Mouse (Mus musculus): Measurements from ENCODE around the gene Olfr1431. TPM values are rescaled to one million over a fixed set of nuclear protein-coding genes. Genes with fewer than 3 reads are reported as not detected.
A peak's percentile ranks its signal among the peaks of the same experiment; 100 is the strongest.
"Not testable (repeated sequence)": the region's sequence is repeated elsewhere in the genome, so short reads cannot be mapped to it uniquely, and the experiment has no call there.

Olfr1431 gene
- not detected in 2 replicates for polyA plus RNA-seq (2015; fragmentation: Nextera tagmentation; extraction: Ambion mirVana)

DNA sequence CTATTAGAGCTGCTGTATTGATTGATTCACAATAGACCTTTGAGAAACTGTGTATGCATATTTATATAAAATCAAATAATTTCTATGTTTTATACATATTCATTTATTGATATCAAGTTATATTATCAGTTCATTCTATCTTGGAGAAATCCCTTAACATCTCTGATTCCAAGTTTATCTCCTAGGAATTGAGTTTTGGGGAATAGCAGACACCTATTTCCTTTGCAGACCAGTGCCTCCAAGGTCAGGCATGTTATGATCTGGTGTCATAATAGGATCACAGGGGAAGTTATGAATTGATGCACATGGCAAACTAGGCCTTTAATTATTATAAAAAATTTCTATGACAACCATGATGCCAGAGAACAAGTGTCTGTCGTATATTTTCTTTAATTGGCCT is at the start of gene Olfr1431:
Gene Olfr1431 (plus strand): TSS at position 301 of the 400 bp plus-strand sequence.
- Histone ChIP-seq H3K27me3 (replicated peaks; ENCODE audit: control insufficient read depth, insufficient read depth, low read length) (no peaks in the 10 kb centered on the region), H3K9me3 (ENCODE audit: control insufficient read depth, low read length) (no peaks in the 10 kb centered on the region), H3K4me3 (ENCODE audit: low read length) (no peak within 1 kb of the TSS), H3K9ac (ENCODE audit: low read depth, low read length) (no peak within 1 kb of the TSS), H3K4me1 (ENCODE audit: control insufficient read depth, insufficient read depth, low read length) (no peaks in the 10 kb centered on the region), H3K36me3 (ENCODE audit: control insufficient read depth, insufficient read depth, low read length) (no peaks in the 10 kb centered on the region), H3K27ac (ENCODE audit: low read length) (no peak within 1 kb of the TSS), H3K4me2 (ENCODE audit: low read depth, low read length) (no peak within 1 kb of the TSS)
- ATAC-seq: no peak
- 76% methylated on average over 1 of the region's 1 CpGs for WGBS

DNA sequence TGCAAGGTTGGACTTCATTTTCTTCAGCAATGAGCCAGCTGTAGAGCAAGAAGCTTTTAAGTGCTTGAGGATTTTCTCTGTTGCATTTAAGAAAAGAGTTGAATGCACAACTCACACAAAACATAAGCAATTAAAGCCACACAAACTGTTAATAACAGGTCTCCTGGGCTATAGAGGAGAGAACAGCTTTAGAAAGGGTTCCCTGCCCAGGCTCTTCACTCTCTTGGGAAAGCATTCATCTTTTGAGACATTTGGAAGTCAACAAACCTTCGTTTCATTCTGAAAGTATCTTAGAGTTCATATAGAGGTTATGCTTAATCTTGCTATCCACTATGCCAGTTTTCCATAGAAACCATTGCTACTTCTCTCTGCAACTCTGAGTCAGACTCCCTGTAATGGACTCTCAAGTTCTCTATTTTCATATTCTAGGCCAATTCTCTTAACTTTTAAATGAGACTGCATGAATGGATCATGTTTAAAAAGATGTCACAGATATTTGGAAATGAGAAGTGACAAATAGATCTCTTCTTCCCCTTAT is 30.3 kb upstream of the Olfr1431 start, which contains the start of gene Olfr1555-ps1:
Gene Olfr1555-ps1 (minus strand): TSS at position 51 of the 538 bp plus-strand sequence.
- H3K9ac ChIP-seq (ENCODE audit: low read depth, low read length); H3K9me3 ChIP-seq (ENCODE audit: control insufficient read depth, low read length); H3K4me3 ChIP-seq (ENCODE audit: low read length); H3K27ac ChIP-seq (ENCODE audit: low read length); H3K27me3 ChIP-seq (replicated peaks; ENCODE audit: control insufficient read depth, insufficient read depth, low read length); H3K4me1 ChIP-seq (ENCODE audit: control insufficient read depth, insufficient read depth, low read length); H3K4me2 ChIP-seq (ENCODE audit: low read depth, low read length); H3K36me3 ChIP-seq (ENCODE audit: control insufficient read depth, insufficient read depth, low read length): not testable (repeated sequence)
- WGBS: 21% methylated on average over 1 of the region's 1 CpGs
- ATAC-seq: peak; percentile 60; the same call in 1 of the 2 replicates

GRCm38 (mm10) chr19:12175431-12175830 is 25.0 kb upstream of the Olfr1431 start:
- ATAC-seq; H3K9me3 ChIP-seq (ENCODE audit: control insufficient read depth, low read length); H3K4me1 ChIP-seq (ENCODE audit: control insufficient read depth, insufficient read depth, low read length); H3K27ac ChIP-seq (ENCODE audit: low read length); H3K4me2 ChIP-seq (ENCODE audit: low read depth, low read length); H3K36me3 ChIP-seq (ENCODE audit: control insufficient read depth, insufficient read depth, low read length); H3K4me3 ChIP-seq (ENCODE audit: low read length); H3K9ac ChIP-seq (ENCODE audit: low read depth, low read length); H3K27me3 ChIP-seq (replicated peaks; ENCODE audit: control insufficient read depth, insufficient read depth, low read length): not testable (repeated sequence)
- 77% methylated on average over 5 of the region's 5 CpGs for WGBS

- H3K4me1 ChIP-seq (ENCODE audit: control insufficient read depth, insufficient read depth, low read length); H3K9ac ChIP-seq (ENCODE audit: low read depth, low read length); H3K9me3 ChIP-seq (ENCODE audit: control insufficient read depth, low read length); H3K36me3 ChIP-seq (ENCODE audit: control insufficient read depth, insufficient read depth, low read length); H3K4me2 ChIP-seq (ENCODE audit: low read depth, low read length); H3K27ac ChIP-seq (ENCODE audit: low read length); ATAC-seq; H3K27me3 ChIP-seq (replicated peaks; ENCODE audit: control insufficient read depth, insufficient read depth, low read length); H3K4me3 ChIP-seq (ENCODE audit: low read length): not testable (repeated sequence)
- 92% methylated on average over 4 of the region's 4 CpGs for WGBS
Measured at GRCm38 (mm10) chr19:12199076-12199475, 1.4 kb upstream of the Olfr1431 start.

- peak; percentile 46; the same call in 1 of the 2 replicates for ATAC-seq
- not testable (repeated sequence) for H3K4me2 ChIP-seq (ENCODE audit: low read depth, low read length); H3K4me3 ChIP-seq (ENCODE audit: low read length); H3K4me1 ChIP-seq (ENCODE audit: control insufficient read depth, insufficient read depth, low read length); H3K36me3 ChIP-seq (ENCODE audit: control insufficient read depth, insufficient read depth, low read length); H3K27me3 ChIP-seq (replicated peaks; ENCODE audit: control insufficient read depth, insufficient read depth, low read length); H3K9ac ChIP-seq (ENCODE audit: low read depth, low read length); H3K9me3 ChIP-seq (ENCODE audit: control insufficient read depth, low read length); H3K27ac ChIP-seq (ENCODE audit: low read length)
Measured at GRCm38 (mm10) chr19:12232496-12232895, 32.1 kb downstream of the Olfr1431 start, which contains the start of gene Olfr1432. Gene Olfr1432 (minus strand): TSS chr19:12232596.

DNA sequence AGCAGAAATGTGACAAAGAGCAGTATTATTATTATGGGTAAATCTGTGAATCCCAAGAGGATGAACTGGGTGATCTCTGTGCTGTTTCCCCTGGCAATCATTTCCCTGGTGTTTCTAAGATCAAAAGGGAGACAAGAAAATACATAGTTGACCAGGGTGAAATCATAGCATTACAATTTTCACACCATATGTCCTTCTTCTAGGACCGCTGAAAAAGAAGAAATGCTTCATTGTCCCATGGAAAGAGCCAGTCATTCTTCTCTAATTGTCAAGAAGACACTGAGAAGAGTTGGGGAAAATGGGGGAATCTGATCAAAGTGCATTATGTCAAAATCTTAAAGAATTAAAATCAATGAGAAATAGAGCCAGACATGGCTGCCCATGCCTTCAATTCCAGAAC is 41.1 kb downstream of the Olfr1431 start, which contains the start of gene Olfr262:
Gene Olfr262 (minus strand): TSS at position 101 of the 400 bp plus-strand sequence.
- Histone ChIP-seq H3K9ac (ENCODE audit: low read depth, low read length) (no peak within 1 kb of the TSS), H3K36me3 (ENCODE audit: control insufficient read depth, insufficient read depth, low read length) (no peaks in the 10 kb centered on the region), H3K4me2 (ENCODE audit: low read depth, low read length) (no peak within 1 kb of the TSS), H3K27me3 (replicated peaks; ENCODE audit: control insufficient read depth, insufficient read depth, low read length) (no peaks in the 10 kb centered on the region), H3K27ac (ENCODE audit: low read length) (no peak within 1 kb of the TSS), H3K4me3 (ENCODE audit: low read length) (no peak within 1 kb of the TSS), H3K4me1 (ENCODE audit: control insufficient read depth, insufficient read depth, low read length) (no peaks in the 10 kb centered on the region), H3K9me3 (ENCODE audit: control insufficient read depth, low read length) (no peaks in the 10 kb centered on the region)
- no peak for ATAC-seq
- WGBS: 84% methylated on average over 1 of the region's 1 CpGs

DNA sequence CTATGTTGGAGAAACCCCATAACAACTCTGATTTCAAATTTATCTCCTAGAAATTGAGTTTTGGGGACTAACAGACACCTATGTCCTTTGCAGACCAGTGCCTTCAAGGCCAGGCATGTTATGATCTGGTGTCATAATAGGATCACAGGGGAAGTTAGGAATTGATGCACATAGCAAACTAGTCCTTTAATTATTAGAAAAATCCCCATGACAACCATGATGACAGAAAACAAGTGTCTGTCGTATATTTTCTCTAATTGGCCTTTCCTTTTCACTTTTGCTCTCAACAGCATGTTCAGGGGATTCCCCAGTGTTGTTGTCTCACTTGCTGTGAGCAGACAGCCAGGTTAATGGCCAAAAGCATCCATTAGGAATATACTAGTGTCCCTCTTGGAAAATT is 60.3 kb downstream of the Olfr1431 start, which contains the start of gene Olfr235:
Gene Olfr235 (plus strand): TSS at position 301 of the 400 bp plus-strand sequence.
- Histone ChIP-seq H3K4me1 (ENCODE audit: control insufficient read depth, insufficient read depth, low read length) (no peaks in the 10 kb centered on the region), H3K9ac (ENCODE audit: low read depth, low read length) (no peak within 1 kb of the TSS), H3K27me3 (replicated peaks; ENCODE audit: control insufficient read depth, insufficient read depth, low read length) (no peaks in the 10 kb centered on the region), H3K4me3 (ENCODE audit: low read length) (no peak within 1 kb of the TSS), H3K4me2 (ENCODE audit: low read depth, low read length) (no peak within 1 kb of the TSS), H3K36me3 (ENCODE audit: control insufficient read depth, insufficient read depth, low read length) (no peaks in the 10 kb centered on the region), H3K9me3 (ENCODE audit: control insufficient read depth, low read length) (no peaks in the 10 kb centered on the region), H3K27ac (ENCODE audit: low read length) (no peak within 1 kb of the TSS)
- WGBS: 58% methylated on average over 1 of the region's 1 CpGs
- no peak for ATAC-seq

Other genes with a start within 250 kb of the Olfr1431 start
- gene Osbp, start 234.7 kb upstream of the Olfr1431 start, polyA plus RNA-seq (2015; fragmentation: Nextera tagmentation; extraction: Ambion mirVana): 3.3 and 3.8 TPM in 2 replicates
- not detected in 2 replicates for gene Olfr1423, start 159.3 kb upstream of the Olfr1431 start, polyA plus RNA-seq (2015; fragmentation: Nextera tagmentation; extraction: Ambion mirVana)
- not detected in 2 replicates for gene Olfr1424, start 138.0 kb upstream of the Olfr1431 start, polyA plus RNA-seq (2015; fragmentation: Nextera tagmentation; extraction: Ambion mirVana)
- gene Olfr1425, start 122.9 kb upstream of the Olfr1431 start, polyA plus RNA-seq (2015; fragmentation: Nextera tagmentation; extraction: Ambion mirVana): not detected in 2 replicates
- not detected in 2 replicates for gene Olfr1426, start 108.6 kb upstream of the Olfr1431 start, polyA plus RNA-seq (2015; fragmentation: Nextera tagmentation; extraction: Ambion mirVana)
- gene Olfr1427, start 97.3 kb upstream of the Olfr1431 start, polyA plus RNA-seq (2015; fragmentation: Nextera tagmentation; extraction: Ambion mirVana): not detected in 2 replicates
- not detected in 2 replicates for gene Olfr1428, start 84.7 kb upstream of the Olfr1431 start, polyA plus RNA-seq (2015; fragmentation: Nextera tagmentation; extraction: Ambion mirVana)
- gene Olfr76, start 77.4 kb upstream of the Olfr1431 start, polyA plus RNA-seq (2015; fragmentation: Nextera tagmentation; extraction: Ambion mirVana): not detected in 2 replicates
- gene Olfr1555-ps1, start 30.5 kb upstream of the Olfr1431 start, polyA plus RNA-seq (2015; fragmentation: Nextera tagmentation; extraction: Ambion mirVana): not detected in 2 replicates
- gene Olfr1432, start 32.0 kb downstream of the Olfr1431 start, polyA plus RNA-seq (2015; fragmentation: Nextera tagmentation; extraction: Ambion mirVana): not detected in 2 replicates
- gene Olfr262, start 41.0 kb downstream of the Olfr1431 start, polyA plus RNA-seq (2015; fragmentation: Nextera tagmentation; extraction: Ambion mirVana): not detected in 2 replicates
- not detected in 2 replicates for gene Olfr235, start 60.4 kb downstream of the Olfr1431 start, polyA plus RNA-seq (2015; fragmentation: Nextera tagmentation; extraction: Ambion mirVana)
- gene Olfr1434, start 79.2 kb downstream of the Olfr1431 start, polyA plus RNA-seq (2015; fragmentation: Nextera tagmentation; extraction: Ambion mirVana): not detected in 2 replicates
- not detected in 2 replicates for gene Olfr1436, start 98.5 kb downstream of the Olfr1431 start, polyA plus RNA-seq (2015; fragmentation: Nextera tagmentation; extraction: Ambion mirVana)
- not detected in 2 replicates for gene Olfr1437, start 124.5 kb downstream of the Olfr1431 start, polyA plus RNA-seq (2015; fragmentation: Nextera tagmentation; extraction: Ambion mirVana)
- not detected in 2 replicates for gene Olfr1438-ps1, start 135.3 kb downstream of the Olfr1431 start, polyA plus RNA-seq (2015; fragmentation: Nextera tagmentation; extraction: Ambion mirVana)
- not detected in 2 replicates for gene Olfr1440, start 186.6 kb downstream of the Olfr1431 start, polyA plus RNA-seq (2015; fragmentation: Nextera tagmentation; extraction: Ambion mirVana)
- gene Olfr1441, start 216.8 kb downstream of the Olfr1431 start, polyA plus RNA-seq (2015; fragmentation: Nextera tagmentation; extraction: Ambion mirVana): not detected in 2 replicates
- not detected in 2 replicates for gene Pfpl, start 227.3 kb downstream of the Olfr1431 start, polyA plus RNA-seq (2015; fragmentation: Nextera tagmentation; extraction: Ambion mirVana)